Mouse (Mus musculus) testis, adult 2 months (tissue): ENCODE data around the gene Col4a1.

Experiments used
- CTCF ChIP-seq: fragments of 200-500 bp; IDR thresholded peaks from 2 replicates; pipeline ENCODE4 v1.5.1; 2012; ENCODE audit warnings: low read depth, mild to moderate bottlenecking, inconsistent platforms, low read length, moderate library complexity; ENCODE audit not compliant: control insufficient read depth, insufficient read depth, insufficient replicate concordance
- POLR2A ChIP-seq: fragments of 200-500 bp; IDR thresholded peaks from 2 replicates; pipeline ENCODE4 v1.6.1; 2012; ENCODE audit warnings: low read depth, mild to moderate bottlenecking, inconsistent platforms, low read length, moderate library complexity; ENCODE audit not compliant: control insufficient read depth

DNA sequence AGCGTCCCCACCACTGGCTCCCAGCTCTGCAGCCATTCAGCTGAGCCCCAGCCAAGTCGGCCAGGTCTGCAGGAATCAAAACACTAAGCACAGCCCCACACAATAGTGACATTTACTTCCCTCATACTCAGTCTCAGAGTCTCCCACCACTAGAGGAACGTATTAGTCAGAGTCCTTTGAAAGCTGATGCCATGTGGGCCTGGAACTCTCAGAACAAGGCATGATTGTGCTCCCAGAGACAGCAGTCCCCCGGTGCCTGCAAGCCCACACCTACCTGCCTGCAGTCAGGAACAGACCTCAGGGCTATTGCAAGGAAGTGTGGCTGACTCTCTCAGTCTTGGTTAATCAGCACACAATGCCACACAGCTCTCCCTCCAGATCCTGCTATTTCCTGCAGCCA is 147.0 kb downstream of the Col4a1 start:
- no peak for TF ChIP-seq POLR2A
- no peak for TF ChIP-seq CTCF
